Mouse (Mus musculus): Measurements from ENCODE around the gene Trdn. TPM values are rescaled to one million over a fixed set of nuclear protein-coding genes. Genes with fewer than 3 reads are reported as not detected.

Gene Trdn
- 0.49 TPM for polyA plus RNA-seq (2014; fragmentation: Illumina TruSeq; extraction: RNeasy Lipid Tissue Mini Kit (QIAGEN cat#74804); ENCODE audit: low read depth, low replicate concordance)

GRCm38 (mm10) chr10:33080254-33080653 lies at the start of gene Trdn:
Trdn (plus strand) TSS chr10:33080554.

Other genes with a start within 250 kb of the Trdn start
- gene Nkain2, start 190.1 kb upstream of the Trdn start, polyA plus RNA-seq (2014; fragmentation: Illumina TruSeq; extraction: RNeasy Lipid Tissue Mini Kit (QIAGEN cat#74804); ENCODE audit: low read depth, low replicate concordance), result 0.20 TPM

Measured in kidney, adult 10 weeks (tissue).